Mouse (Mus musculus) brain, embryonic 14.5 days (tissue): ENCODE results near the gene Slc25a24. TPM values are rescaled to one million over a fixed set of nuclear protein-coding genes. Genes with fewer than 3 reads are reported as not detected.

Experiments used
- DNase-seq: peaks from one replicate; pipeline ENCODE4 v3.0.0-alpha.2; 2011; ENCODE audit warnings: low read depth
- CTCF ChIP-seq: fragments of 200-500 bp; IDR thresholded peaks from 2 replicates; pipeline ENCODE4 v1.5.1; 2012; ENCODE audit warnings: inconsistent platforms, mild to moderate bottlenecking, moderate library complexity, borderline replicate concordance; ENCODE audit not compliant: insufficient read depth, insufficient read length; ENCODE audit errors: extremely low read depth
- POLR2A ChIP-seq: fragments of 200-500 bp; IDR thresholded peaks from 2 replicates; pipeline ENCODE4 v1.6.1; 2012; ENCODE audit warnings: mild to moderate bottlenecking, inconsistent platforms, borderline replicate concordance; ENCODE audit not compliant: poor library complexity, insufficient read depth, insufficient read length, severe bottlenecking; ENCODE audit errors: extremely low read depth
- polyA plus RNA-seq: library from polyadenylated mRNA; depleted of rRNA; stranded (reverse); fragments of >200 nt; gene quantifications from 2 replicates; pipeline ENCODE4 v1.2.3, GENCODE M21; 2012; rRNA removed

Slc25a24 gene
- polyA plus RNA-seq = 6.0 and 6.9 TPM in 2 replicates

- TF ChIP-seq POLR2A (0 out of 2 replicates have a peak, but pooled peaks have one; percentile 27), CTCF (no peak)
- peak; percentile 71 for DNase-seq
Measured at GRCm38 (mm10) chr3:109122641-109123530, at the start of gene Slc25a24. Slc25a24 (plus strand) TSS chr3:109123149.

- TF ChIP-seq CTCF (no peak), POLR2A (no peak)
- no peak for DNase-seq
Measured at GRCm38 (mm10) chr3:109080169-109080568, 42.8 kb upstream of the Slc25a24 start, which contains the start of gene Slc25a54. Slc25a54 (plus strand) TSS chr3:109080469.

- TF ChIP-seq POLR2A (no peak), CTCF (no peak)
- no peak for DNase-seq
Measured at GRCm38 (mm10) chr3:109084418-109084817, 38.5 kb upstream of the Slc25a24 start.

DNA sequence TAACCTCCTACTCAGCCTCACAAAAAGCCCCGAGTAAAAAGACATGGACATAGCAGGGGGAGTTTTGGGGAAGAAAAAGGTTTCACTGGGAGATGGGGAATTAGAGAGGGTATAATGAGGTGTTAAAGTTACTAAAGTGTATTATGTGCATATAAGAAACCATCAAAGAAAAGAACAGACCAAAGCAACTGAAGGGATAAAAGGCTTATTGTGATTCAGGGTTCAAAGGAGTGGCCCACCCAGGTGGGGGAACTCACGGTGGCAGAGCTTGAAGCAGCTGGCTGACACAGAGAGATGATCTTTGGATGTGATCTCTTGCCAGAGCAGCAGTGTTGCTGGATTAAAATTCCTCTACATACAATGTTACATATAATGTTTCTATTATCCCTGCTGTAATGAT is 34.5 kb upstream of the Slc25a24 start:
- peak; percentile 31 for DNase-seq
- TF ChIP-seq CTCF = no peak

GRCm38 (mm10) chr3:109104702-109105101 is 18.2 kb upstream of the Slc25a24 start:
- no peak for TF ChIP-seq POLR2A
- no peak for TF ChIP-seq CTCF
- no peak for DNase-seq

DNA sequence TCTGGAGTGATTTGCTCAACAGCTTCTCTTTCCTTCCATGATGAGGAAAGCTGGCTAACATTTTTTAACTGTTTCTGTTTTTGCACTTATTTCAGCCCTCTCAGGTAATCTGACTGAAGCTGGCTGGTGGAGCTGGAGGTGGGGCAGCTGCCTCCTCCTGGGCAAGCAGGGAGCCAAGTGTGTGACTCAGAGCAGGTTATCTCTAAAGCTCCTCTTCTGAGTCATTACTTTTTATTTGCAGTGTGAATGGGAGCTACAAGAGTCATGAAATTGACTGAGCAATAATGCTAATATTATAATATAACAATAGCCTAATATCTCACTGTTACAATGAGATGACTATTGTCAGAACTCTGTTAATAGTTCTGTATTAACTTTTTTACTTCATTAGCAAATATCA is 5.8 kb upstream of the Slc25a24 start:
- no peak for DNase-seq
- no peak for TF ChIP-seq POLR2A
- no peak for TF ChIP-seq CTCF

- no peak for TF ChIP-seq CTCF
- no peak for TF ChIP-seq POLR2A
- no peak for DNase-seq
Measured at GRCm38 (mm10) chr3:109119562-109119961, 3.4 kb upstream of the Slc25a24 start.

GRCm38 (mm10) chr3:109119973-109120372 is 3.0 kb upstream of the Slc25a24 start:
- DNase-seq = peak; percentile 67

GRCm38 (mm10) chr3:109123531-109123981 is 607 bp downstream of the Slc25a24 start:
- no peak for DNase-seq
- no peak for TF ChIP-seq CTCF

More at GRCm38 (mm10) chr3:109119973-109120372, 3.0 kb upstream of the Slc25a24 start:
- TF ChIP-seq CTCF (no peak), POLR2A (no peak)

DNA sequence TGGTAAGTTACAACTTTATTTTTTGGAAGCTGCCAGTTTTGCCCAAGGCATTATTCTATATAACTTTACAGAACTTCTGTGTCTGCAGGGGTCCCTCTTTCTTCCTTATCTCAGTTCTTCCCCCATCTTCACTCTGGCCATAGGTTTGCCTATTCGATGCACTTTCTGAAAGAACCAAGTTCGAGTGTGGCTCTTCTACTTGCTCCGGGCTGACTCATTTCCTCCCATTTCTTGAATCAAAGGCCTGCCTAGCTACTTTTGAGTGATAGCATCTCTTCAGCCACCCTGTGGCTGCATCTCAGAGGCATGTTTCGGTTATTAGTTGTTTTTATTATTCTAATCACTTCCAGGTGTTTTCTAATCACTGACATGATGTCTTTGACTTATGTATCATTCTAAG is 1.1 kb downstream of the Slc25a24 start:
- TF ChIP-seq CTCF = no peak
- no peak for TF ChIP-seq POLR2A
- DNase-seq = no peak

DNA sequence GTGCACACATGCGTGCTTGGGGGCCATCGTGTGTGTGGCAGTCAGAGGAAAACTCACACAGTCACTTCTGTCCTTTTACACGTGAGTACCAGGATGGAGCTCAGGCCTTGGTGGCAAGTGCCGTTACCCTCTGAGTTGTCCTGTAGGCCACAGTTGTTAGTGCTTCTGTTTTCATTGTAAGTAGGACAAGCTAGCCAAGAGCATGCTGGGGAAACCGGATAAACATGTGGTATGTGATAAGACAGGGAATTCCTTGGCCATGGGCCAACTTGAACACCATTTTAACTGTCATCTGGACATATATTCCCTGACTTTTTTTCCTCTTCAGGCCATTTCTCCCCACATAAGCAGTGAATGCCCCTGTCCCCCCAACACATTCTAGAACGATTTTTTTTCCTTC is 2.6 kb downstream of the Slc25a24 start:
- DNase-seq = peak; percentile 17
- TF ChIP-seq CTCF (no peak), POLR2A (no peak)

GRCm38 (mm10) chr3:109129768-109130167 is 6.8 kb downstream of the Slc25a24 start:
- no peak for DNase-seq
- TF ChIP-seq POLR2A = no peak
- no peak for TF ChIP-seq CTCF
